Mouse (Mus musculus) forebrain, postnatal 0 days (tissue): ENCODE measurements around the gene Rbfox3. TPM values are rescaled to one million over a fixed set of nuclear protein-coding genes. Genes with fewer than 3 reads are reported as not detected.

Experiments used
- ATAC-seq: fragments of 200-750 bp; cut with Nextera tagmentation; 2 replicates; pipeline ENCODE4 v1.8.0; 2017; ENCODE audit warnings: mild to moderate bottlenecking, moderate library complexity
- DNase-seq: peaks from one replicate; pipeline ENCODE4 v3.0.0-alpha.2; 2015
- H3K27ac ChIP-seq: fragments of 300-500 bp; sonication (generic); 2 replicates; pipeline ENCODE4 v1.5.1; 2014; ENCODE audit warnings: low read depth, mild to moderate bottlenecking, antibody characterized with exemption, low read length, moderate library complexity, mixed read lengths
- H3K27me3 ChIP-seq: fragments of 300-500 bp; sonication (generic); 2 replicates; pipeline ENCODE4 v1.6.1; 2014; ENCODE audit warnings: mild to moderate bottlenecking, low read length, mixed read lengths; ENCODE audit not compliant: insufficient read depth
- H3K36me3 ChIP-seq: fragments of 300-500 bp; sonication (generic); 2 replicates; pipeline ENCODE4 v1.6.1; 2014; ENCODE audit warnings: mild to moderate bottlenecking, moderate library complexity; ENCODE audit not compliant: insufficient read depth
- H3K4me1 ChIP-seq: fragments of 300-500 bp; sonication (generic); 2 replicates; pipeline ENCODE4 v1.6.1; 2014; ENCODE audit warnings: antibody characterized with exemption; ENCODE audit not compliant: insufficient read depth
- H3K4me2 ChIP-seq: fragments of 300-500 bp; sonication (generic); 2 replicates; pipeline ENCODE4 v1.6.1; 2014; ENCODE audit warnings: low read depth, mild to moderate bottlenecking, moderate library complexity
- H3K4me3 ChIP-seq: fragments of 300-500 bp; sonication (generic); 2 replicates; pipeline ENCODE4 v1.5.1; 2014; ENCODE audit warnings: low read depth, low read length, mixed read lengths
- H3K9ac ChIP-seq: fragments of 300-500 bp; sonication (generic); 2 replicates; pipeline ENCODE4 v1.6.1; 2014; ENCODE audit warnings: mild to moderate bottlenecking
- H3K9me3 ChIP-seq: fragments of 300-500 bp; sonication (generic); 2 replicates; pipeline ENCODE4 v1.6.1; 2016; ENCODE audit warnings: low read length
- CTCF ChIP-seq: sonication (generic); IDR thresholded peaks from 2 replicates; pipeline ENCODE4 v1.5.1; 2016; ENCODE audit warnings: antibody characterized with exemption, control low read depth, low read depth
- WGBS: fragments of 180-500 bp; shearing (Covaris S2); extraction: QIAGEN DNeasy Blood & Tissue Kit; methylation state at CpG from one replicate; pipeline ENCODE4 v1.1.7; 2014; 5-methylcytosine and 5-hydroxymethylcytosine counted together
- polyA plus RNA-seq: library from polyadenylated mRNA; unstranded; fragments of >200 nt; fragmentation: Nextera tagmentation; extraction: Ambion mirVana; gene quantifications from 2 replicates; pipeline ENCODE4 v1.2.1, GENCODE M21; 2015
- total RNA-seq: library from RNA; depleted of rRNA; stranded (reverse); fragments of >200 nt; gene quantifications from 2 replicates; pipeline ENCODE4 v1.2.3, GENCODE M21; 2014

Rbfox3 gene
- total and polyA plus RNA-seq, 2 experiments from 2014 or later, result 37.3 to 82.3 TPM

DNA sequence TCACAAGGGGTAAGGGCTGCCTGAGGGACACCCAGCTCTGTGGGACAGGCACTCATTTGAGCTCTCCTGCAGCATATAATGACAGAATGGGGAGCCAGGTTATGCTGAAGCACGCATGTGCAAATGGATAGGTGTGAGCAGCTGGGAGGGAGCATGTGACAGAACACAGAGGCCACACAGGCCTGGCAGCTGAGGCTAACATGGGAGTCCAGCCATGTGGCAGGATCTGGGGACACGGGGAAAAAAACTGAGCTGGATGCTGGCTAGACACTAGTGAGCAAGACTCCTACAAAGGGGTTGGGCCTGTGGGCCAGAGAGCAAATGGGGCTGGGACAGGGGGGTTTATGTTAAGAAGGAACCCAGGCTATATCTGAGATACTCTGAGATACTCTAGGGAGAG lies 141.9 kb downstream of the Rbfox3 start:
- WGBS, result 34% methylated on average over 2 of the region's 2 CpGs
- DNase-seq, result no peak
- H3K9ac ChIP-seq, result no peak overlapping the region
- no peak for TF ChIP-seq CTCF
- no peak for ATAC-seq
- H3K36me3 ChIP-seq, result no peaks in the 10 kb centered on the region
- peak overlapping the region; percentile 9; the same call in 1 of the 2 replicates for H3K27ac ChIP-seq
- H3K27me3 ChIP-seq, result no peaks in the 10 kb centered on the region
- H3K9me3 ChIP-seq, result no peaks in the 10 kb centered on the region
- no peaks in the 10 kb centered on the region; the same call in 1 of the 2 replicates for H3K4me1 ChIP-seq
- H3K4me3 ChIP-seq, result no peak overlapping the region
- H3K4me2 ChIP-seq, result no peak overlapping the region

DNA sequence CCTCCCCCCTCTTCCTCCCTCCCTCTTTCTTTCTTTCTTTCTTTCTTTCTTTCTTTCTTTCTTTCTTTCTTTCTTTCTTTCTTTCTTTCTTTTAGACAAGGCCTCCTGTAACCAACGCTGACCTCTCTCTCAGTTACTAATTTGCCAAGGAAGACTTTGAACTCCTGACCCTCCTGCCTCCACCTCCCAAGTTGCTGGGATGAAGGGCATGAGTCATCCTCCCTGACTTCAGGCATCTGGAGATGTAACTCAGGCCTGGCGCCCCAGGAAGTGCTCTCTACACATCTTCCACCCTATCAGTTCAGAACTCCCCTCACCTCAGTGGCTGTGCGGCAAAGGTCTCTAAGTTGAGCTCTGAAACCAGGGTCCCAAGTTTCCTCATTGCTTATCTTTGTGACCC lies 143.0 kb downstream of the Rbfox3 start:
- no peaks in the 10 kb centered on the region; the same call in 1 of the 2 replicates for H3K4me1 ChIP-seq
- ATAC-seq (no peak), DNase-seq (no peak)
- H3K9me3 ChIP-seq, result no peaks in the 10 kb centered on the region
- 70% methylated on average over 3 of the region's 3 CpGs for WGBS
- H3K4me2 ChIP-seq, result no peak overlapping the region
- no peak overlapping the region for H3K27ac ChIP-seq
- H3K27me3 ChIP-seq, result no peaks in the 10 kb centered on the region
- no peaks in the 10 kb centered on the region for H3K36me3 ChIP-seq
- H3K4me3 ChIP-seq, result no peak overlapping the region
- no peak for TF ChIP-seq CTCF
- no peak overlapping the region for H3K9ac ChIP-seq

DNA sequence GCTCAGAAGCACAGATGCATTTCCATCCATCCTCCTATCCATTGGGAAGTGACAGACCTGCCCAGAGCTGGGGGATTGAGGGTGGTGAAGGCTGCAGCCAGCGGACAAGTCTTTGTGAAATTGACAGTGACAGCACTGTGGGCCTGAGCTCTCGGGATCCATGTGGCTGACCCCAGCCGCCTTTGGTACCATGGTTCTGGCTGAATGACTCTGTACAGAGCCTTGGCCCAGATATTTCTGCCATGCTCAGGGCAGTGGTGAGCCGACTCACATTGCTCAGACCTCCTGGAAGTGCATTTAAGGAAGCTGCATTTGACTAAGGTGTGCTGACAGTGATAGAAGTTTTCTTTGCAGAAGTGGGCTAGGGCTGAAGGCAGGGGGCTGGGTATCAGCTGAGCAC lies 144.0 kb downstream of the Rbfox3 start:
- no peak for TF ChIP-seq CTCF
- H3K27me3 ChIP-seq, result no peaks in the 10 kb centered on the region
- no peaks in the 10 kb centered on the region for H3K9me3 ChIP-seq
- ATAC-seq (no peak), DNase-seq (no peak)
- H3K9ac ChIP-seq, result no peak overlapping the region
- no peak overlapping the region for H3K4me2 ChIP-seq
- no peaks in the 10 kb centered on the region; the same call in 1 of the 2 replicates for H3K4me1 ChIP-seq
- H3K27ac ChIP-seq, result no peak overlapping the region
- 66% methylated on average over 4 of the region's 4 CpGs for WGBS
- no peaks in the 10 kb centered on the region for H3K36me3 ChIP-seq
- no peak overlapping the region for H3K4me3 ChIP-seq

DNA sequence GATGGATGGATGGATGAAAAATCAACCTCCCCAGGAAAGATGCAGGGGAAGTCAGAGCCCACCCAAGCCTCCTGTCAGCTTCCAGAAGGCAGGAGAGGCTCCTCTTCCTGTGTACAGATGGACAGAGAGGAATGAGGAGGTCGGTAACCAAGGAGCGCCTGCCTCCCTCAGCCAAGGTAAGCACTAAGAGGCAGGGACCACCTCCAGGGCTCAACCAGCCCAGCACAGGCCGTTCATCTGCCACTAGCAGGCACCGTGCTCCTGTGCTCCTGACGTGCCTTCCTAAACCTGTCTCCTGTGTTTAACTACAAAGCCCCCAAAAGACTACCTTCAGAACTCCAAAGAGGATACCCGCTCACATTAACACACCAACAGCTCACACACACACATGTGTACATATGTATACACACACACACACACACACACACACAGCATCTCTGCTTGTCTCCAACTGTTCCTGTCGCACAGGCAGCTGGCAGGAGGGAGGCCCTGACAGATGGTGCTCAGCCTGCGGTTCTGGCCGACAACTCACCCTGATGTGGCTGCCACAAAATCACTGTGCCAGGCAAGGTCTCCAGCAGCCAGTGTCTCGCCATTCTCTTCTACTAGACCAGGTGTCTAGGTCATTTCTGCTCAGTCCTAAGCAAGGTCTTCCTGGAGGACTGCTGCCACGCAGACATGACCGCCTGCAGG lies 151.0 kb downstream of the Rbfox3 start:
- Histone ChIP-seq H3K4me1 (no peaks in the 10 kb centered on the region), H3K27ac (0 out of 2 replicates have a peak overlapping the region, but pooled peaks have one; percentile 15), H3K4me3 (no peak overlapping the region), H3K9ac (no peak overlapping the region), H3K36me3 (no peaks in the 10 kb centered on the region), H3K4me2 (no peak overlapping the region), H3K9me3 (no peaks in the 10 kb centered on the region), H3K27me3 (no peaks in the 10 kb centered on the region)
- TF ChIP-seq CTCF, result no peak
- peak; percentile 61 for DNase-seq
- peak; percentile 45; the same call in 1 of the 2 replicates for ATAC-seq
- 56% methylated on average over 12 of the region's 12 CpGs for WGBS

DNA sequence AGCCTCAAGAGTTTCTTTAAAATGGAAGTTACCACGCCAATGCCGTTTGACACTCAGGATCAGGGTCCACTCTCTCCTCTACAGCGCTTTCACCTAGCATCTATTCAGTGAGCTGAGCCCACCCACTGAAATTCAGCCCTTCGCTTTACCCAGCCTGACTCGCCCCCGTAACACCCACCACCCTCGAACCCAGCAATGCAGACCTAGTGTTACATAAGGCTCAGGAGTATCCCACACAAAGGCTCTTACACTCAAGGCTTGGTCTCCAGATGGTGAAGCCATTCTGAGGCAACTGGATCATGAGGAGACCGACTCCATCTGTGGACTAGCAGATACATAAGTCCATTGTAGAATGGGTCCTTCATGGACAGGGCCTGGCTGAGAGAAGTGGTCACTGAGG lies 152.2 kb downstream of the Rbfox3 start:
- TF ChIP-seq CTCF, result no peak
- H3K9ac ChIP-seq, result no peak overlapping the region
- ATAC-seq (no peak), DNase-seq (no peak)
- no peaks in the 10 kb centered on the region for H3K36me3 ChIP-seq
- H3K4me2 ChIP-seq, result no peak overlapping the region
- H3K27ac ChIP-seq, result no peak overlapping the region
- no peaks in the 10 kb centered on the region for H3K27me3 ChIP-seq
- peaks cover 7% of the 10 kb centered on the region for H3K4me1 ChIP-seq
- WGBS, result 95% methylated on average over 8 of the region's 8 CpGs
- H3K4me3 ChIP-seq, result no peak overlapping the region
- no peaks in the 10 kb centered on the region for H3K9me3 ChIP-seq

DNA sequence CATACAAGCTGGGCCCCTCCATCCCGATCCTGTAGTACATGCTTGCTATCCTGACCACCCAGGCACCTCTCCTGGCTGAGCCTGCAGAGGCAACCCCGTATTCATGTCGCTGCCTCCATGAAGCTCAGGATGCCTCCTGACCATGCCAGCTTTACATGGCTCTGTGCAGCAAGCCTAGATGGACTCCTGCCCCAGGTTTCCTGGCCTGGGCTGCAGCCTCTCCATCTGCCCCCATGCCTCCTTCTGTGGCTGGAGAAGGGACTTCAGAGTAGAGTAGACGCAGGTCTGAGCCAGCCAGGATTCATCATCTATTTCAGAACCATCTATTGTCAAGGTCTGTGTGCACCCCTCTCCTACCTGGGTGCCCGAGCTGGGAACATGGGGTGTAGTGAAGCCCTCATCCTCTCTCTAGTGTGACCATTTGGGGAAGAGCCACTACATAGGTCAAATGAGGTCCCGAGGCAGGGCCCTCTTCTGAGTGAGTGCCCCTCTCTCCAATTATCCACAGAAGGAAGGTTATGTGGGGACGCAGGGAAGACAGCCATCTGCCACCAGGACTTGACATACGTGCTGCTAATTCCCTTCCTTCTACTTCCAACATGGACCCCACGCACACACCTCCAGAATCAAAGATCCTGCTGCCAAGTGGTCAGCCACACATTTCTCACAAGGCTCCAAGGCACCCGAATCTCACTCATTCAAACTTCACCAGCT lies 153.0 kb downstream of the Rbfox3 start:
- no peak overlapping the region for H3K4me2 ChIP-seq
- H3K36me3 ChIP-seq, result no peaks in the 10 kb centered on the region
- no peaks in the 10 kb centered on the region for H3K9me3 ChIP-seq
- no peaks in the 10 kb centered on the region for H3K27me3 ChIP-seq
- no peak overlapping the region for H3K4me3 ChIP-seq
- H3K9ac ChIP-seq, result no peak overlapping the region
- H3K27ac ChIP-seq, result 0 out of 2 replicates have a peak overlapping the region, but pooled peaks have one; percentile 15
- ATAC-seq (no peak), DNase-seq (no peak)
- peaks cover 14% of the 10 kb centered on the region for H3K4me1 ChIP-seq
- 75% methylated on average over 10 of the region's 10 CpGs for WGBS
- TF ChIP-seq CTCF, result no peak

DNA sequence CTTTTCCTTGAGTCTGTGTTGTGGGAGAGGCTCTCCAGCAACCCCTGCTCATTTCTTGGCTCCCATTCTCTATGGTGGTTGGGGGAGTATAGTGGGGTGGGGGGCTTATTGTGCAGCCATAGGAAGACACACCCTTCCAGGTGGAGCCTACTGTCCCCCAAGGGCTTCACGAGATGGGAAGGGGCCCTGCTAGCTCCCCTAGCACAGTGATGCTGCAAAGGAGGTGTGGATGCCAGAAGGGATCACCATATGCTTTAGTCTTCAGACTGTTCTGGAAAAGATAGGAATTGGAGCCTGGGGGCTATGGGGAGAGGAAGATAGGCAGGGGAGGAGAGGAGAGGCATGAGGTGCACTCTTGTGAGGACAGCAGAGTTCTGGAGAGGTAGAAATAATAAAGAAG lies 153.9 kb downstream of the Rbfox3 start:
- H3K27me3 ChIP-seq, result no peaks in the 10 kb centered on the region
- WGBS, result 41% methylated on average over 1 of the region's 1 CpGs

More for the DNA sequence above, 153.9 kb downstream of the Rbfox3 start:
- no peak overlapping the region for H3K9ac ChIP-seq
- DNase-seq (peak; percentile 48), ATAC-seq (no peak)
- no peaks in the 10 kb centered on the region for H3K36me3 ChIP-seq
- TF ChIP-seq CTCF, result no peak
- H3K9me3 ChIP-seq, result no peaks in the 10 kb centered on the region
- peaks cover 21% of the 10 kb centered on the region for H3K4me1 ChIP-seq
- no peak overlapping the region for H3K4me2 ChIP-seq
- H3K27ac ChIP-seq, result peak overlapping the region; percentile 50; the same call in 1 of the 2 replicates
- no peak overlapping the region for H3K4me3 ChIP-seq
